Mouse (Mus musculus): Measurements from ENCODE around the gene Wsb2. TPM values are rescaled to one million over a fixed set of nuclear protein-coding genes. Genes with fewer than 3 reads are reported as not detected.

Wsb2 gene
- 94.4 and 95.5 TPM in 2 replicates for polyA plus RNA-seq (2016; fragmentation: Nextera tagmentation; extraction: Ambion mirVana)

DNA sequence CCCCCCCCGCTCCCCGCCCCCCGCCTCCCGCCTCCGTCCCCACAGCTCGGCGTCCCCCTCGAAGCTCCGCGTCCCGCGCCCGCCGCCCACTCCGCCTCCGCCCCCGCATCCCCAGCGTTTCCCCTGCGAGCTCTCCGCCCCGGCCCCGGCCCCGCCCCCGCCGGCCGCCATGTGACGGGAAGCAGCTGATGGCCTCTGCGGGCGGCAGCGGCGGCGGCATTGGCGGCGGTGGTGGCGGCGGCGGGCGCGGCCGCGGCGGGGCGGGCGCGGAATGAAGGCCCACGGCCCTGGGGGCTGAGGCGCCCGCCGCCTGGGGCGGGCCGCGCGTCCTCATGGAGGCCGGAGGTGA, at the start of gene Wsb2:
TSS of gene Wsb2 (plus strand) at position 176 of the 349 bp plus-strand sequence.
- Histone ChIP-seq H3K27me3 (0 out of 2 replicates have a peak, but pooled peaks cover 3% of the 10 kb centered on the region), H3K4me1 (peaks cover 50% of the 10 kb centered on the region)
- under 1% methylated on average over 36 of the region's 54 CpGs for WGBS

DNA sequence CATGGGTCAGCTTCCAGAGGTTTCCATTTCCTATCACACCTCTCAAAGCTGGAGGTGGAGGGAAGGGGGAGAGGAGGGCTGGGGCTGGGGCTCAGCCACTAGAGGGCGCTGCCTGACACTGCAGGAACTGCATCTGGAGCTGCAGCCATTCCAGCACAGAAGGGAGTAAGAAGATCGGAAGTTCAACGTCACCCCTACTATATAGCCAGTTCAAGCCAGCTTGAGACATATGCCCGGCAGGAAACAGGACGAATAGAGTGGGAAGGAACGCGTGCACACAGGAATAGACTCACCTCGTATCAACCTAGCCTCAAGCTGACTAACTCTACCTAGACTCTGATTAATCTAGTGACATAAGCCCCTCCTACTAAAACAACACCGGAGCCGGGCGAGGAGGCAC, 49.4 kb upstream of the Wsb2 start:
- no peak for ATAC-seq (ENCODE audit: low FRiP score)
- H3K9me3 ChIP-seq = peaks cover 6% of the 10 kb centered on the region; the same call in 1 of the 2 replicates
- H3K27ac ChIP-seq = no peak overlapping the region

More for the DNA sequence above, at the start of gene Wsb2:
- H3K4me3 ChIP-seq (replicated peaks) = peak within 1 kb of the TSS; percentile 90
- no peaks in the 10 kb centered on the region for H3K36me3 ChIP-seq (replicated peaks)
- H3K9ac ChIP-seq = peak within 1 kb of the TSS; percentile 91
- peak within 1 kb of the TSS; percentile 90 for H3K27ac ChIP-seq
- H3K4me2 ChIP-seq = peak within 1 kb of the TSS; percentile 93
- H3K9me3 ChIP-seq = no peaks in the 10 kb centered on the region
- ATAC-seq (ENCODE audit: low FRiP score) = peak; percentile 80

DNA sequence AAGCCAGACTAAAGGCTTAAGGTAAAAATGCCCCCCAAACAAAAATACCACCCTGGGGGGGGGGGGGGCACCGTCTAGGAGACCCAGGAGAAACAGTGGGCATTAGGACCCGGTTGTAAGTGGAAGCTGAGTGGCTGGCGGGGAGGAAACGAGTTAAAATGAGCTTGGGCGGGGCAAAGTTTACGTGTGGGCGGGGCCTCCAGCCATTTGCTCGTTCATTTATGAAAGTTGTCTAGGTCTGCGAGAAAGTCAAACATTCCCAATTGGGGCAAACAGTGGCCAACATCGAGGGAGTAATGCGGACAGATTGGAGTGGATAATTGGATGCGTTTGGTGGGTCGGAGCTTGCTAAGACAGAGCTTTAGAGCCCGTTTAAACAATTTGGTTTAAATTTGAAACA, 43.7 kb upstream of the Wsb2 start:
- Histone ChIP-seq H3K4me1 (peaks cover 18% of the 10 kb centered on the region), H3K36me3 (replicated peaks) (no peaks in the 10 kb centered on the region), H3K27ac (no peak overlapping the region), H3K9ac (no peak overlapping the region), H3K9me3 (no peaks in the 10 kb centered on the region), H3K4me3 (replicated peaks) (peak overlapping the region; percentile 15; the same call in 1 of the 2 replicates), H3K4me2 (peak overlapping the region; percentile 30), H3K27me3 (peaks cover 41% of the 10 kb centered on the region)
- WGBS = 32% methylated on average over 14 of the region's 14 CpGs
- no peak for ATAC-seq (ENCODE audit: low FRiP score)

More for the DNA sequence above, 49.4 kb upstream of the Wsb2 start:
- no peaks in the 10 kb centered on the region for H3K27me3 ChIP-seq
- H3K4me2 ChIP-seq = no peak overlapping the region
- no peak overlapping the region for H3K9ac ChIP-seq
- no peaks in the 10 kb centered on the region for H3K4me1 ChIP-seq
- H3K4me3 ChIP-seq (replicated peaks) = no peak overlapping the region
- 44% methylated on average over 11 of the region's 11 CpGs for WGBS
- H3K36me3 ChIP-seq (replicated peaks) = no peaks in the 10 kb centered on the region

DNA sequence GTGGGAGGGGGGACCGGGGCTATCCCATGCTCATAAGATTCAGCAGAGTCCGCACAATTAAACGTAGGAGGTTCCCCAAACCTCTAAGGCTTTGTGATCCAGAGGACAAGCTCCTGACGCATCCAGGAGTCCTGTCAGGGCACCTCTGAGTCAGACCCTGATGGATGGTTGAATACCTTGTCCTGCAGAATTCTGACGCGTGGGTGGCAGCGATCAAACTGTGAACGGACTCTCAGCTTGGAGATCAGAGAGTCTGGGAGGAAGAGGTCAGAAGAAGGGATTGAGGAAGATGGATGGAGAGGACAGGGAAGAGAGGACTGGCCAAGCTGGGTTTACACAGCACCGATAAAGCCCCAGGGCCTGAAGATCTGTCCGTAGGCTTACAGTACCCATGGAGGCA, 43.2 kb upstream of the Wsb2 start:
- WGBS = 46% methylated on average over 10 of the region's 10 CpGs
- H3K4me3 ChIP-seq (replicated peaks) = peak overlapping the region; percentile 15; the same call in 1 of the 2 replicates

DNA sequence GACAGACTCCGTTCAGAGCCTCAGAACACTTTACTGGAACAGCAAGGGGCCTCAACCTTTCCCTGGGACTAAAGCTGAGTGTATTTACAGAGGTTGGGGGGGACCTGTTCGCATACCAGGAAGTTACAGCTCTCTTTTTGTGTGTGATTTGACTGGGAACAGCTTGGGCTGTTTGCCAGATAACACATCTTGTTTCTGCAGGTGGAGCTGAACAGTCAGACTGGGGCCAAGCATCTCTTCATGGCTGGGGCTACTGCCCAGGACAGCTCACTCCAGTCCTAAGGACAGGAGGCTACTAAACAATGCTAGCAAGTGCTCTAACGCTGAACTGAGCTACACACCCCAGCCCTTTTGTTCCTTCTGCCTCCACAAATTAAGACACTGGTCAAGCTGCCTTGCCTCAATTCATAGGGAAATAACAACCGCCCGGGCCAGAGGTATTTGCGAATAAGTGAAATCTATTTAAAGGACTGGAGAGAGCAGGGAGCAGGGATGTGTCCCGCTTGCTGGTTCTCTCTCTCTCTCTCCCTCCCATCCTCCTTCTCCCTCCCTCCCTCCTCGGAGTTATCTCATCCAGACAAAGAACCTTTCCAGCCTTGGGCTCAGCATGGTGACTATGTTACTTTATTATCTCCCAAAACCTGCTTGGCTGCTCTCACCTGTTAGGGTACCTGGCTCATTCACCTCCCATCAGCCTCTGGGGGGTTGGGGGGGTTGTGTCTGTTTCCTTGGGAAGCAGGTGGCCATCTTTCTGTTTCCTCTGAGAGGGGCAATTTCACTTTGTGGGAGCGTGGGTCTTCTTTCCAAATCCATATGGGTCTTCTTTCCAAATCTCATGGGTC, 42.3 kb upstream of the Wsb2 start:
- Histone ChIP-seq H3K4me3 (replicated peaks) (no peak overlapping the region), H3K9ac (no peak overlapping the region), H3K36me3 (replicated peaks) (no peaks in the 10 kb centered on the region), H3K27me3 (peaks cover 43% of the 10 kb centered on the region), H3K9me3 (no peaks in the 10 kb centered on the region), H3K4me1 (peaks cover 24% of the 10 kb centered on the region), H3K4me2 (no peak overlapping the region), H3K27ac (no peak overlapping the region)
- WGBS = 17% methylated on average over 9 of the region's 9 CpGs
- ATAC-seq (ENCODE audit: low FRiP score) = no peak

More for the DNA sequence above, 43.2 kb upstream of the Wsb2 start:
- Histone ChIP-seq H3K9me3 (no peaks in the 10 kb centered on the region), H3K27ac (no peak overlapping the region), H3K27me3 (peaks cover 41% of the 10 kb centered on the region), H3K4me1 (peaks cover 18% of the 10 kb centered on the region), H3K9ac (no peak overlapping the region), H3K4me2 (peak overlapping the region; percentile 30; the same call in 1 of the 2 replicates), H3K36me3 (replicated peaks) (no peaks in the 10 kb centered on the region)
- no peak for ATAC-seq (ENCODE audit: low FRiP score)

DNA sequence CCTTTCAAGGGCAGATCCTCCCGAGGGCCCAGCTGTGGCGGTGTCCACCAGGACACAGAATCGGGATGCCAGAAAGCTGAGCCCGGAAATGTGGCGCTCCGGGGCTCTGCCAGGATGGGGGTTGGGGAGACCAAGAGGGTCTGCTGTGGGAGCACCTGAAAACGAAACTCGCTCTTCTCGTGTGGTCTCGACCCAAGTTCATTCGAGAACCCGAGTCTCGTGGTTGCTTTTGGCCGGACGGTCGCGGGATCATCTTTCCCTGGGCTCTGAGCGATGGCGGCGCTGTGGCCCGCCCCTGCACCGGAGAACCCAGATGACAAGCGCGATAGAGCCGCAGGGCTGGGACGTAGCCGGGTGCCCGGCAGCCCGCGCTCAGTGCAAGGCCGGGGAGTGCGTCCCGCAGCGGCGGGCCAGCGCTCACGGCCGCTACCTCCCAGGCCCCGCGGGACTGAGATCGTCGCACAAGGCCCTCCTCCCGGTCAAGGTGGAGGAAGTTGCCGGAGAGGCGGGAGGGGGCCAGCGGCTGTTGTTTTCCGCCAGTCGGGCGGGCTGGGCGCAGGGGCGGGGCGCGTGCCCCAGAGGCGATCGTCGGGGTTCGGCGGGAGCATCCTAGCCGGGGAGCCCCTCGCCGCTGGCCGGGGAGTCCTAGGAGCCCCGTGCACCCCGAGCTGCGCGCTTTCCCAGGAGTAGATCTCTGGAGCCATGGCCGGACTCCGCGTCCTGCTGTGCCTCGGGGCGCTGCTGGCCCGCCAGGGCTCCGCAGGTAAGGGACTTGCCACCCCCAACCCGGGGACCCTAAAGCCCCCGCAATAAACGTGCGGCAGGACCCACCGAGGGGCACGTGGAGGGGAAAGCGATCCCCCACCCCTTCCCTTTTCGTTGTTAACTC, 38.1 kb upstream of the Wsb2 start, which contains the start of gene Vsig10:
TSS of gene Vsig10 (plus strand) at position 343 of the 889 bp plus-strand sequence.
- Histone ChIP-seq H3K9me3 (no peaks in the 10 kb centered on the region), H3K27ac (peak within 1 kb of the TSS; percentile 31; the same call in 1 of the 2 replicates), H3K4me1 (peaks cover 19% of the 10 kb centered on the region), H3K36me3 (replicated peaks) (no peaks in the 10 kb centered on the region), H3K4me3 (replicated peaks) (peak within 1 kb of the TSS; percentile 68), H3K27me3 (peaks cover 57% of the 10 kb centered on the region), H3K4me2 (peak within 1 kb of the TSS; percentile 99), H3K9ac (peak within 1 kb of the TSS; percentile 73)
- peak; percentile 87 for ATAC-seq (ENCODE audit: low FRiP score)
- under 1% methylated on average over 73 of the region's 81 CpGs for WGBS

DNA sequence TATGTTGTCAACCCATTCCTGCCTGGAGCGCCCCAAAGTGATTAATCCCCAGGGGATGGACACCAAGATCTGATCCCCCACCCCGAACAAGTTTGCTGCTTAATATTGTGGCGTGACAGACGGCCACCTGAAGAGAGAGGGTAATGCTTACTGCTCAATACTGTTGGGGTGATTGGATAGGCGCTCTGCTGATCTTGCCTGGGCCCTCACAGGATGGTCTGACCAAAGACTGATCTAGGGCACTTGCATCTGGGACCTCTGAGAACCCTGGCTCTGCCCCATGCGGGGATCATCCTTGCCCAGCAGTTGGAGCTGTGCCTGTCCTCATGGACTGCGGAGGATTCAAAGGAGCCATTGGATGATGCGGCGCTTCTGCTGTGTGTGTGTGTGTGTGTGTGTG, 33.4 kb upstream of the Wsb2 start:
- Histone ChIP-seq H3K4me3 (replicated peaks) (no peak overlapping the region), H3K27me3 (peaks cover 23% of the 10 kb centered on the region), H3K27ac (no peak overlapping the region), H3K9me3 (no peaks in the 10 kb centered on the region), H3K36me3 (replicated peaks) (no peaks in the 10 kb centered on the region), H3K4me2 (no peak overlapping the region), H3K9ac (no peak overlapping the region), H3K4me1 (peaks cover 9% of the 10 kb centered on the region; the same call in 1 of the 2 replicates)
- no peak for ATAC-seq (ENCODE audit: low FRiP score)
- 82% methylated on average over 9 of the region's 9 CpGs for WGBS

DNA sequence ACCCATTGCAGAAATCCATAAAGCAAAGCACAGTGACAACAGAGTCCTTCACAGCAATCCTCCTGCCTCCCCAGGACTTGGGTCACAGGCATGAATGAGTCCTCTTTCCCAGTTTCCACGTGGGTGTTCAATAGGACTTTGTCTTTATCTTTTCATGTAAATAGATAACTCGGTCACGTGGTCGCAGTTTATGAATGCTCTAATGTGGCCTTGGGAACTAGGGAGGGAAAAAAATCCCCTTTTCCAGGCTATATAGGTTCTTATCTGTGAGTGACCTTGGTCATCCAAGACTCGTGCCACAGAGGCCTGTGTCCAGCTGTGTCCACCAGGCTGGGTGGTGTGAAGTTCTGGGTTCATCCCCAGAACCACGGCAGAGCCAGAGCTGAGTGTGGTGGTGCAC, 30.7 kb upstream of the Wsb2 start:
- H3K27me3 ChIP-seq = peaks cover 4% of the 10 kb centered on the region; the same call in 1 of the 2 replicates
- no peak overlapping the region for H3K4me3 ChIP-seq (replicated peaks)
- no peak overlapping the region for H3K27ac ChIP-seq
- H3K9ac ChIP-seq = no peak overlapping the region
- H3K36me3 ChIP-seq (replicated peaks) = no peaks in the 10 kb centered on the region
- ATAC-seq (ENCODE audit: low FRiP score) = no peak
- no peak overlapping the region for H3K4me2 ChIP-seq
- no peaks in the 10 kb centered on the region for H3K4me1 ChIP-seq
- 83% methylated on average over 6 of the region's 6 CpGs for WGBS
- H3K9me3 ChIP-seq = no peaks in the 10 kb centered on the region

DNA sequence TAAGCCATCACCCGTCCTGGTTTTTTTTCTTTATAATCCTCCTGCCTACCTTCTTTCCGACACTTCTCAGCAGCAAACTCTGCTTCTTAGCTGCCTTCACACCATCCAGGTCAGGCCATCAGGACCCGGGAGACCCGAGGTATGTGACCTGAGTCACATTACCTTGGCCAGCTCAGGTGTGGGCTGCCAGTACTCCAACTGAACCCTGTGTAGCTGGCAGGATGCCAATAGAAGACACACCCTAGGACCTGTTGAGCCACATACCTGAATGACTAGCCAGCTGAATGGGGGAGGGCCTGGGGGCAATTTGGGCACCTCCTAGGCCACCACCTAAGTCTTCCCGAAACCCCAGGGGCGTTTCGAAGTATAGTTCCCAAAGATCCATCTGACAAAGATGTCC, 26.6 kb upstream of the Wsb2 start:
- Histone ChIP-seq H3K4me1 (no peaks in the 10 kb centered on the region), H3K4me3 (replicated peaks) (no peak overlapping the region), H3K27ac (no peak overlapping the region), H3K36me3 (replicated peaks) (no peaks in the 10 kb centered on the region), H3K9me3 (peaks cover 4% of the 10 kb centered on the region; the same call in 1 of the 2 replicates), H3K9ac (no peak overlapping the region), H3K27me3 (no peaks in the 10 kb centered on the region), H3K4me2 (no peak overlapping the region)
- WGBS = 89% methylated on average over 7 of the region's 7 CpGs
- ATAC-seq (ENCODE audit: low FRiP score) = no peak

DNA sequence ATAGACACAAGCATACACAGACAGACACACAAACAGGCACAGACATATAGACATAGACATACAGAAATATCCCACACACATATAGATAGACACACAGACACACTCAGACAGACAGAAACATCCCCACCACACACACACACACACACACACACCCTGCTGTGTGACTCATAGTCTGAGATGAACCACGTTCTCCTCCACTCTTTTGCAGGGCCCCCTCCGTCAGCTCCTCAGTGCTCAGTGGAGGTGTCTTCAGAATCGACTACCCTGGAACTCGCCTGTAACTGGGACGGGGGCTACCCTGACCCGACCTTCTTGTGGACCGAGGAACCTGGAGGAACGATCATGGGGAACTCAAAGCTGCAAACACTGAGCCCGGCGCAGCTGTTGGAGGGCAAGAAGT, 19.1 kb upstream of the Wsb2 start:
- Histone ChIP-seq H3K27me3 (no peaks in the 10 kb centered on the region), H3K4me2 (no peak overlapping the region), H3K4me3 (replicated peaks) (no peak overlapping the region), H3K9me3 (peaks cover 4% of the 10 kb centered on the region; the same call in 1 of the 2 replicates), H3K9ac (no peak overlapping the region), H3K4me1 (no peaks in the 10 kb centered on the region), H3K36me3 (replicated peaks) (no peaks in the 10 kb centered on the region), H3K27ac (no peak overlapping the region)
- no peak for ATAC-seq (ENCODE audit: low FRiP score)
- WGBS = 88% methylated on average over 10 of the region's 10 CpGs

DNA sequence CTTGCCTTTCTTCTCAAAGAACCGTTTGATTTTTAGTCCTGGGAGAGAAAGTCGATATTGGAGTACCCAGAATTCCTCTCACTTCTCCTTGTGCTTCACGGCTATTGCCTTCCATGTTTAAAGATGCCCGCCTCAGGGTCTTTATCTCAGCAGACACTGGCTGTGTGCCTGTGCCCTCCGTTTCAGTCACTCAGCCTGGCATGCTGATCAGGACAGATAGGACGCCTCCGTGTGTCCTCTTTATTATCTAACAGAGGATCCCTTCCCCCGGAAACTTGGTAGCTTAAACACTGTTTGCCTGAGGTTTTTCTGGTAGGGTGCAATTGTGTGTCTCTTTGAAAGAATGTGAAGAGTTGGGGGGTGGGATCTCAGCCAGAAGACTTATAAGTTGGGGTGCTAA, 18.6 kb upstream of the Wsb2 start:
- no peaks in the 10 kb centered on the region for H3K27me3 ChIP-seq
- peaks cover 4% of the 10 kb centered on the region; the same call in 1 of the 2 replicates for H3K9me3 ChIP-seq
- ATAC-seq (ENCODE audit: low FRiP score) = no peak
- H3K27ac ChIP-seq = no peak overlapping the region
- no peak overlapping the region for H3K4me3 ChIP-seq (replicated peaks)
- no peak overlapping the region for H3K4me2 ChIP-seq
- no peak overlapping the region for H3K9ac ChIP-seq
- 86% methylated on average over 8 of the region's 8 CpGs for WGBS
- H3K4me1 ChIP-seq = no peaks in the 10 kb centered on the region
- no peaks in the 10 kb centered on the region for H3K36me3 ChIP-seq (replicated peaks)

DNA sequence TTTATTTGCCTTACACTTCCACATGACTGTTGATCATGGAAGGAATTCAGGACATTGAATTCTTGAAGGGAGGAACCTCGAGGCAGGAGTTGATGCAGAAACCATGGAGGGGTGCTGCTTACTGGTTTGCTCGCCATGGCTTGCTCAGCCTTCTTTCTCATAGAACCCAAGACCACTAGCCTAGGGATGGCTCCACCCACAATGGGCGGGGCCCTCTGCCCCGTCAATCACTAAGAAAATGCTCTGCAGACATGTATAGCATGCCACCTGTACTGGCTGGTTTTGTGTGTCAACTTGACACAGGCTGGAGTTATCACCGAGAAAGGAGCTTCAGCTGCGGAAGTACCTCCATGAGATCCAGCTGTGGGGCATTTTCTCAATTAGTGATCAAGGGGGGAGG, 17.0 kb upstream of the Wsb2 start:
- H3K9me3 ChIP-seq = peaks cover under 1% of the 10 kb centered on the region; the same call in 1 of the 2 replicates
- no peaks in the 10 kb centered on the region for H3K4me1 ChIP-seq
- no peak overlapping the region for H3K4me2 ChIP-seq
- no peak for ATAC-seq (ENCODE audit: low FRiP score)
- no peak overlapping the region for H3K9ac ChIP-seq
- H3K27me3 ChIP-seq = no peaks in the 10 kb centered on the region
- H3K36me3 ChIP-seq (replicated peaks) = no peaks in the 10 kb centered on the region
- no peak overlapping the region for H3K27ac ChIP-seq
- WGBS = 75% methylated on average over 6 of the region's 6 CpGs
- no peak overlapping the region for H3K4me3 ChIP-seq (replicated peaks)
